Mouse (Mus musculus): ENCODE results near the gene Ifi209.
"Not testable (repeated sequence)": the region's sequence is repeated elsewhere in the genome, so short reads cannot be mapped to it uniquely, and the experiment has no call there.

GRCm38 (mm10) chr1:173598838-173599494, 31.8 kb upstream of the Ifi209 start, which contains the start of gene Ifi213:
- not testable (repeated sequence) for TF ChIP-seq GATA1 (IDR thresholded peaks at IDR 0.05; ENCODE audit: borderline replicate concordance, low read length); FLI1 (IDR thresholded peaks at IDR 0.05; ENCODE audit: low read length)
